Mouse (Mus musculus) liver, adult 2 months (tissue): Measurements from ENCODE around the gene Wnt5b. TPM values are rescaled to one million over a fixed set of nuclear protein-coding genes. Genes with fewer than 3 reads are reported as not detected.

Source experiments
- DNase-seq: peaks from one replicate; pipeline ENCODE4 v3.0.0-alpha.2; 2011; ENCODE audit warnings: low read depth, low spot score; ENCODE audit errors: extremely low read depth
- H3K27ac ChIP-seq: fragments of 200-500 bp; replicated peaks from 2 replicates; pipeline ENCODE4 v1.5.1; 2012; ENCODE audit warnings: low read depth, mild to moderate bottlenecking, control low read depth, inconsistent platforms, low read length; ENCODE audit not compliant: insufficient read depth
- H3K27me3 ChIP-seq: fragments of 200-500 bp; 2 replicates; pipeline ENCODE4 v1.6.1; 2012; ENCODE audit warnings: mild to moderate bottlenecking, moderate library complexity, low read length, inconsistent platforms; ENCODE audit not compliant: control insufficient read depth, insufficient read depth
- H3K36me3 ChIP-seq: fragments of 200-500 bp; 2 replicates; pipeline ENCODE4 v1.6.1; 2012; ENCODE audit warnings: low read length, inconsistent platforms; ENCODE audit not compliant: control insufficient read depth, insufficient read depth
- H3K4me1 ChIP-seq: fragments of 200-500 bp; 2 replicates; pipeline ENCODE4 v1.6.1; 2011; ENCODE audit warnings: low read length; ENCODE audit not compliant: control insufficient read depth, insufficient read depth
- H3K4me3 ChIP-seq: fragments of 200-500 bp; 2 replicates; pipeline ENCODE4 v1.5.1; 2011; ENCODE audit warnings: low read depth, mild to moderate bottlenecking, control low read depth, low read length, moderate library complexity; ENCODE audit not compliant: insufficient read depth
- H3K79me2 ChIP-seq: fragments of 200-500 bp; 2 replicates; pipeline ENCODE4 v1.6.1; 2012; ENCODE audit warnings: inconsistent platforms, mild to moderate bottlenecking, low read length, moderate library complexity; ENCODE audit not compliant: control insufficient read depth, insufficient read depth
- H3K9ac ChIP-seq: fragments of 200-500 bp; 2 replicates; pipeline ENCODE4 v1.6.1; 2012; ENCODE audit warnings: low read depth, mild to moderate bottlenecking, control low read depth, inconsistent platforms, low read length
- CTCF ChIP-seq: fragments of 200-500 bp; IDR thresholded peaks from 2 replicates; pipeline ENCODE4 v1.5.1; 2011; ENCODE audit warnings: low read depth, low read length, control low read depth
- POLR2A ChIP-seq: fragments of 200-500 bp; IDR thresholded peaks from 2 replicates; pipeline ENCODE4 v1.6.1; 2011; ENCODE audit warnings: low read length, control low read depth; ENCODE audit not compliant: insufficient read depth; ENCODE audit errors: extremely low read depth
- WGBS: fragments of 180-500 bp; shearing (Covaris S2); methylation state at CpG from one replicate; pipeline ENCODE4 v1.1.7; 2018; 5-methylcytosine and 5-hydroxymethylcytosine counted together
- polyA plus RNA-seq: library from polyadenylated mRNA; depleted of rRNA; stranded (reverse); fragments of >200 nt; gene quantifications from 2 replicates; pipeline ENCODE4 v1.2.3, GENCODE M21; 2012
- total RNA-seq: library from RNA; depleted of rRNA; stranded (reverse); fragments of >200 nt; gene quantifications from 2 replicates; pipeline ENCODE4 v1.2.3, GENCODE M21; 2014

Wnt5b gene
- total and polyA plus RNA-seq, 2 experiments, result 4.7 to 5.8 TPM

DNA sequence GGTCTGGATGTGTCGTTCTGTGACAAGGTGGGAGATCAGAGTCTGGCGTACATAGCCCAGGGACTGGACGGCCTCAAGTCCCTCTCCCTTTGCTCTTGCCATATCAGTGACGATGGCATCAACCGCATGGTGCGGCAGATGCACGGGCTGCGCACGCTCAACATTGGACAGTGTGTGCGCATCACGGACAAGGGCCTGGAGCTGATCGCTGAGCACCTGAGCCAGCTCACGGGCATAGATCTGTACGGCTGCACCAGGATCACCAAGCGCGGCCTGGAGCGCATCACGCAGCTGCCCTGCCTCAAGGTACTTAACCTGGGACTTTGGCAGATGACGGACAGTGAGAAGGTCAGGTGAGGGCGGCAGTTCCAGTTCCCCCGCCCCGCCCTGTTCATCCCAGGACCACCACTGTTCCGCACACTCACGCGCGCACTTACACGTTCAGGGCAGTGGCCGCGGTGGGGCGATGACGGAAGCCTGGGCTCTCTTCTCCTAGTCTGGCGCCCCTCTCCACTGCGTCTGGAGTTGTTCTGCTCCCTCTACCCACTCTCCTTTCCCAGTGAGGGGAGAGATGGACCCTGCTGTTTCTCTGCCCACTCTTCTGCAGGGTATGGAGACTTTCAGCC, 63.3 kb downstream of the Wnt5b start:
- H3K27me3 ChIP-seq, result no peaks in the 10 kb centered on the region
- peak overlapping the region; percentile 99 for H3K9ac ChIP-seq
- TF ChIP-seq POLR2A (no peak), CTCF (no peak)
- no peak for DNase-seq
- H3K4me1 ChIP-seq, result peaks cover 16% of the 10 kb centered on the region
- 39% methylated on average over 33 of the region's 33 CpGs for WGBS
- no peak overlapping the region for H3K27ac ChIP-seq
- peaks cover 16% of the 10 kb centered on the region for H3K79me2 ChIP-seq
- H3K4me3 ChIP-seq, result peak overlapping the region; percentile 99
- no peaks in the 10 kb centered on the region for H3K36me3 ChIP-seq

DNA sequence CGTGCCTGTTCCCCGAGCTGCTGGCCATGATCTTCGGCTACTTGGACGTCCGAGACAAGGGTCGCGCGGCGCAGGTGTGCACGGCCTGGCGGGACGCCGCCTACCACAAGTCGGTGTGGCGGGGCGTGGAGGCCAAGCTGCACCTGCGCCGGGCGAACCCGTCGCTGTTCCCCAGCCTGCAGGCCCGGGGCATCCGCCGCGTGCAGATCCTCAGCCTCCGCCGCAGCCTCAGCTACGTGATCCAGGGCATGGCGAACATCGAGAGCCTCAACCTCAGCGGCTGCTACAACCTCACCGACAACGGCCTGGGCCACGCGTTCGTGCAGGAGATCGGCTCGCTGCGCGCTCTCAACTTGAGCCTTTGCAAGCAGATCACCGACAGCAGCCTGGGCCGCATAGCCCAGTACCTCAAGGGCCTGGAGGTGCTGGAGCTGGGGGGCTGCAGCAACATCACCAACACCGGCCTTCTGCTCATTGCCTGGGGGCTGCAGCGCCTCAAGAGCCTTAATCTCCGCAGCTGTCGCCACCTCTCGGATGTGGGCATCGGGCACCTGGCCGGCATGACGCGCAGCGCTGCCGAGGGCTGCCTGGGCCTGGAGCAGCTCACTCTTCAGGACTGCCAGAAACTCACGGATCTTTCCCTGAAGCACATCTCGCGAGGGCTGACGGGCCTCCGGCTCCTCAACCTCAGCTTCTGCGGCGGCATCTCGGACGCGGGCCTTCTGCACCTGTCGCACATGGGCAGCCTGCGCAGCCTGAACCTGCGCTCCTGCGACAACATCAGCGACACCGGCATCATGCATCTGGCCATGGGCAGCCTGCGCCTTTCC, 64.1 kb downstream of the Wnt5b start:
- no peak for TF ChIP-seq POLR2A
- TF ChIP-seq CTCF, result no peak
- Histone ChIP-seq H3K9ac (peak overlapping the region; percentile 99), H3K4me1 (peaks cover 16% of the 10 kb centered on the region), H3K4me3 (peak overlapping the region; percentile 99), H3K27ac (peak overlapping the region; percentile 69), H3K79me2 (peaks cover 16% of the 10 kb centered on the region), H3K36me3 (no peaks in the 10 kb centered on the region), H3K27me3 (no peaks in the 10 kb centered on the region)
- 2% methylated on average over 70 of the region's 70 CpGs for WGBS
- peak; percentile 34 for DNase-seq

DNA sequence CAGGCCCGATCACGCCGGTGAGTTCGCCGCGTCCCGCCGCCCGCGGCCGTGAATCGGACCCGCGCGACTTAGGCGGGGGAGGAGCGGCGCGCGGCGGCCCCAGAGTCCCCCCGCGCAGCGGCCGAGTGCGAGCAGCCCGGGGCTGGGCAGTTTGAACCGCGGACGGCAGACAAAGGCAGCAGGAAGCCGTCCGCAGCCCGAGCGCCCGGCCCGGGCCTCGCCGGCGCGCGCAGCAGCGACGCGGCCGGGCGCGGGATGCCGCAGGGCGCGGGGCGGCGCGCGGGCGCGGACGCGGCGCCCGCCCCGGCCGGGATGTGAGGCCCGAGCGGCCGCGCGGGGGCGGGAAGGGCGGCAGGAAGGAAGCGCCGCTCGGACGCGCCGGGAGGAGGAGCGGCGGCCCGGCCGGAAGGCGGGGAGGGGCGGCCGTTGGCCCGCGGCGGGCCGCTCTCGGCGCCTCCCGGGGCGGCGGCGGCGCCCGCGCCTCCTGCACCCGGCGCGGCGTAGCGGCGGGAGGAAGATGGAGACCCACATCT, 64.7 kb downstream of the Wnt5b start, which contains the start of gene Fbxl14:
TSS of gene Fbxl14 (plus strand) at position 326 of the 533 bp plus-strand sequence.
- no peaks in the 10 kb centered on the region for H3K36me3 ChIP-seq
- H3K27ac ChIP-seq, result peak within 1 kb of the TSS; percentile 99
- H3K9ac ChIP-seq, result peak within 1 kb of the TSS; percentile 99
- no peaks in the 10 kb centered on the region for H3K27me3 ChIP-seq
- DNase-seq, result peak; percentile 24
- peaks cover 16% of the 10 kb centered on the region for H3K79me2 ChIP-seq
- WGBS, result 9% methylated on average over 100 of the region's 101 CpGs
- peaks cover 16% of the 10 kb centered on the region for H3K4me1 ChIP-seq
- H3K4me3 ChIP-seq, result peak within 1 kb of the TSS; percentile 99
- no peak for TF ChIP-seq POLR2A

DNA sequence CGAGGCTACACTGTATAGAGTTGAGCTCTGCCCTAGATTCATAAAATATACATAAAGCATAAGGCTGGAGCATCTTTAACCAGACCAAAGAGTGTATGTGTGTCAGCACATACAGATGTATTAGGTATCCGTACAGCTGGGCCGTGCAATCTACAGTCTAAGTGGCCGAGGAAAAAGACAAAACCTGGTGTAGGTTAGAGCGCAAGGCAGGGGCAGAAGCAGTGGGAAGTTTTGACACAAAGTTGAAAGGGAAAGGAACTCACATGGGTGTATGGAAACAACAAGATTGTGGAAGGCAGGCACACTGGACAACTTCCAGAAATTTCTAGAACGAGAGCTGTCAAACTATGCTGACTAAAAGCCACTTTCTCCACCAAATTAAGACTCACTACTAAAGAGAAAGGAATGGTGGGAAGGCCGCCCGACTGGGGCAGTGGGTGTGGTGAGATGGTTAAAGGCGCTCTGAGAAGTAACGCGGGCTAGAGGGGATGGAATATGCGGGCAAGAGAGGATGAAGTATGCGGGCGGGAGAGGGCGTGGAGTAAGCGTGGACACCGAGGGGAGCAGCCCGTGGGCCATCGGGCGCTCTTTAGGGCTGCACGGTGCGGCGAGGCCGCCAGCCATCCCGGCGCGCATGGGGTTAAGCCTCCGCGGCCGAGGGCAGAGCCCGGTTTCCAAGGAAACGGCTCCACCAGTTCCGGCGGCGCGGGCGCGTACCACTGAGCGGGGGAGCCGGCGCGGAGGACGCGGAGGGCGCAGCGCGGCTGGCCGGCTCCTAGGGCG, 65.4 kb downstream of the Wnt5b start:
- Histone ChIP-seq H3K9ac (peak overlapping the region; percentile 99), H3K36me3 (no peaks in the 10 kb centered on the region), H3K27me3 (no peaks in the 10 kb centered on the region), H3K4me1 (peaks cover 16% of the 10 kb centered on the region), H3K27ac (peak overlapping the region; percentile 99), H3K79me2 (peaks cover 16% of the 10 kb centered on the region), H3K4me3 (peak overlapping the region; percentile 99)
- peak; percentile 46 for DNase-seq
- TF ChIP-seq CTCF (no peak), POLR2A (0 out of 2 replicates have a peak, but pooled peaks have one; percentile 16)
- 2% methylated on average over 49 of the region's 49 CpGs for WGBS

DNA sequence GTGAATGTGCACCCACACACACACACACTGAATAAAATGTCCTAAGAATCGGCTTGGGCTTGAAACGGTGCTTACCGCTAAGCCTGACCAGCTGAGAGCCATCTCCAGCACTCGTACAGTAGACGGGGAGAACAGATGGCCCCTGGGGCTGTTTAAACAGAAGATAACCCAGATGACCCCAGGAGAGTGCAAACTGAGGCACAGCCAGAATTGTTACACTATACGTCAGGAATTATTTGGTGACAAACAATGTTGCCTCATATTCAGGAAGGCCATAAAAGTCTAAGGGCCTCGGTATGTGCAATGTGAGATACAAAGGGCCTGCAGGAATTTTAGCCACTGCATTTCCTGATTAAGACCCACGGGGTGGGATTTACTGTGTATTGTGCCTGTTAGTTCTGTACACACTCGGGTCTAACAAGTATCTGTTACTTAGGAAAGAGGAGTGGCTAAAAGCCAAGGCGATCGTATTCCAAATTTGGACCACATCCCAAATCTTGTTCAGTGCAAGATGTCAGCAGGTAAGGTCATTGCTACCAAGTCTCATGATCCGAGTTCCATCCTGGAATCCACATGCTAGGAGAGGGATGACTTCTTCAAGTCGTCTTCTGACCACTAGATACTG, 66.3 kb downstream of the Wnt5b start:
- no peak for TF ChIP-seq CTCF
- no peak for TF ChIP-seq POLR2A
- Histone ChIP-seq H3K79me2 (peaks cover 16% of the 10 kb centered on the region), H3K36me3 (no peaks in the 10 kb centered on the region), H3K4me3 (no peak overlapping the region), H3K27ac (no peak overlapping the region), H3K4me1 (peaks cover 16% of the 10 kb centered on the region), H3K9ac (no peak overlapping the region), H3K27me3 (no peaks in the 10 kb centered on the region)
- WGBS, result 18% methylated on average over 13 of the region's 13 CpGs
- DNase-seq, result peak; percentile 61
